Mouse (Mus musculus) ES-Bruce4 (cell line): ENCODE measurements at regions not wholly inside any gene's neighbourhood (a gene's known extent, or its start where the extent isn't known, plus 50 kb on each side); places are given as distances from the start of the nearest gene placed in this dataset.

Source experiments
- CTCF ChIP-seq: IDR thresholded peaks from one replicate; pipeline ENCODE4 v1.8.1; 2011; ENCODE audit warnings: low read depth, low read length
- EP300 ChIP-seq: IDR thresholded peaks from 2 replicates; pipeline ENCODE4 v1.6.1; 2011; ENCODE audit warnings: low read depth, low read length; ENCODE audit not compliant: insufficient read depth
- POLR2A ChIP-seq: IDR thresholded peaks from one replicate; pipeline ENCODE4 v1.8.1; 2011; ENCODE audit warnings: low read length; ENCODE audit not compliant: insufficient read depth

- TF ChIP-seq POLR2A (no peak), CTCF (no peak), EP300 (no peak)
Measured at GRCm38 (mm10) chr4:53220809-53221208, 61.1 kb upstream of the Abca1 start.
